In genomic region chr2:103566713-103567521, GRCm38 (mm10) we compare ENCODE assay signal across 8 mouse cellular contexts. TPM values are rescaled to one million over a fixed set of nuclear protein-coding genes. Genes with fewer than 3 reads are reported as not detected.
DNase-seq lines count a peak whose midpoint lies in the region; ATAC-seq and TF ChIP-seq lines count a peak whose summit lies in the region.

No protein-coding gene starts in this region.

- TF ChIP-seq POLR2A in embryonic fibroblast, embryonic 13.5 days (IDR thresholded peaks at IDR 0.05; ENCODE audit: low read depth, low read length) = no peak

- H3K4me1 ChIP-seq in embryonic fibroblast, embryonic 13.5 days (ENCODE audit: control insufficient read depth, insufficient read depth, low read length) = peaks cover 12% of the 10 kb centered on the region
- peaks cover 11 to 34% of the 10 kb centered on the region in 2 experiments for H3K4me1 ChIP-seq in heart, embryonic 14.5 days (ENCODE audit: control insufficient read depth in 2 of 2, insufficient read depth in 2 of 2, low read length in 2 of 2)
- H3K4me1 ChIP-seq in kidney, postnatal 0 days (replicated peaks; ENCODE audit: insufficient read depth, low read length) = peaks cover 33% of the 10 kb centered on the region; the same call in 1 of the 2 replicates
- H3K4me1 ChIP-seq in liver, embryonic 15.5 days (replicated peaks) = peaks cover 47% of the 10 kb centered on the region
- H3K4me1 ChIP-seq in neural tube, embryonic 12.5 days = peaks cover 40% of the 10 kb centered on the region

- no peak for TF ChIP-seq CTCF in embryonic fibroblast, embryonic 13.5 days (IDR thresholded peaks at IDR 0.05; ENCODE audit: borderline replicate concordance, insufficient read depth, low read length)
- no peak for TF ChIP-seq CTCF in kidney, postnatal 0 days (IDR thresholded peaks at IDR 0.05; ENCODE audit: low read depth)

- H3K4me2 ChIP-seq in heart, embryonic 14.5 days (ENCODE audit: low read length) = peak overlapping the region; percentile 93
- peak overlapping the region; percentile 99 for H3K4me2 ChIP-seq in kidney, postnatal 0 days (ENCODE audit: low read length)
- H3K4me2 ChIP-seq in liver, embryonic 15.5 days = peak overlapping the region; percentile 92
- peak overlapping the region; percentile 96 for H3K4me2 ChIP-seq in neural tube, embryonic 12.5 days (replicated peaks)

- WGBS in heart, embryonic 14.5 days = under 1% methylated on average over 79 of the region's 79 CpGs
- WGBS in kidney, postnatal 0 days = under 1% methylated on average over 79 of the region's 79 CpGs
- 2% methylated on average over 79 of the region's 79 CpGs for WGBS in liver, embryonic 15.5 days (ENCODE audit: insufficient replicate concordance)
- WGBS in neural tube, embryonic 12.5 days = 1% methylated on average over 79 of the region's 79 CpGs

- H3K9me3 ChIP-seq in heart, embryonic 14.5 days (ENCODE audit: control insufficient read depth, low read length) = no peaks in the 10 kb centered on the region
- H3K9me3 ChIP-seq in kidney, postnatal 0 days (replicated peaks; ENCODE audit: low read length) = no peaks in the 10 kb centered on the region
- H3K9me3 ChIP-seq in liver, embryonic 15.5 days (replicated peaks) = no peaks in the 10 kb centered on the region
- H3K9me3 ChIP-seq in neural tube, embryonic 12.5 days = no peaks in the 10 kb centered on the region

- H3K9ac ChIP-seq in heart, embryonic 14.5 days (ENCODE audit: low read length) = peak overlapping the region; percentile 92
- H3K9ac ChIP-seq in kidney, postnatal 0 days (ENCODE audit: low read depth, low read length) = peak overlapping the region; percentile 65
- peak overlapping the region; percentile 60 for H3K9ac ChIP-seq in liver, embryonic 15.5 days
- peak overlapping the region; percentile 73 for H3K9ac ChIP-seq in neural tube, embryonic 12.5 days

- H3K4me3 ChIP-seq in embryonic fibroblast, embryonic 13.5 days (ENCODE audit: insufficient read depth, low read length) = peak overlapping the region; percentile 76
- H3K4me3 ChIP-seq in heart, embryonic 14.5 days (ENCODE audit: control insufficient read depth in 1 of 2, insufficient read depth in 1 of 2, low read depth in 1 of 2, low read length in 2 of 2) = peak overlapping the region; percentile 66 to 81
- peak overlapping the region; percentile 62 for H3K4me3 ChIP-seq in kidney, postnatal 0 days (replicated peaks; ENCODE audit: low read depth, low read length)
- peak overlapping the region; percentile 67 for H3K4me3 ChIP-seq in liver, embryonic 15.5 days (replicated peaks)
- peak overlapping the region; percentile 67 for H3K4me3 ChIP-seq in neural tube, embryonic 12.5 days

- peak overlapping the region; percentile 68 for H3K27ac ChIP-seq in embryonic fibroblast, embryonic 13.5 days (ENCODE audit: insufficient read depth, low read length)
- peak overlapping the region; percentile 61 to 91 for H3K27ac ChIP-seq in heart, embryonic 14.5 days (replicated peaks in 1 of 2; ENCODE audit: control insufficient read depth in 1 of 2, insufficient read depth in 1 of 2, low read depth in 2 of 2, low read length in 2 of 2)
- H3K27ac ChIP-seq in kidney, postnatal 0 days = peak overlapping the region; percentile 81
- H3K27ac ChIP-seq in liver, embryonic 15.5 days (replicated peaks) = peak overlapping the region; percentile 79
- H3K27ac ChIP-seq in neural tube, embryonic 12.5 days = peak overlapping the region; percentile 32; the same call in 1 of the 2 replicates

- no peaks in the 10 kb centered on the region; the same call in 1 of the 2 replicates for H3K27me3 ChIP-seq in heart, embryonic 14.5 days (ENCODE audit: control insufficient read depth, insufficient read depth, low read length)
- H3K27me3 ChIP-seq in kidney, postnatal 0 days (ENCODE audit: insufficient read depth, low read length) = no peaks in the 10 kb centered on the region
- H3K27me3 ChIP-seq in liver, embryonic 15.5 days = peaks cover 88% of the 10 kb centered on the region
- H3K27me3 ChIP-seq in neural tube, embryonic 12.5 days (replicated peaks) = 0 out of 2 replicates have a peak, but pooled peaks cover 20% of the 10 kb centered on the region

- DNase-seq in B cell, adult 2 months = peak; percentile 57 to 64
- DNase-seq in adrenal gland, postnatal 36 days = peak; percentile 73 to 76
- DNase-seq in kidney, postnatal 0 days (ENCODE audit: low spot score) = peak; percentile 72
- DNase-seq in testis, postnatal 10 days (ENCODE audit: low spot score) = peak; percentile 78

- ATAC-seq in heart, embryonic 14.5 days (ENCODE audit: insufficient number of reproducible peaks, insufficient read depth, low FRiP score, low read depth) = peak; percentile 29; the same call in 1 of the 2 replicates
- ATAC-seq in kidney, postnatal 0 days (replicated peaks; ENCODE audit: low FRiP score, low read depth) = peak; percentile 46
- peak; percentile 4 for ATAC-seq in liver, embryonic 15.5 days (ENCODE audit: insufficient read depth)
- peak; percentile 25 for ATAC-seq in neural tube, embryonic 12.5 days (ENCODE audit: low FRiP score, low read depth)

- H3K36me3 ChIP-seq in heart, embryonic 14.5 days (ENCODE audit: control insufficient read depth, insufficient read depth, low read length) = no peaks in the 10 kb centered on the region
- no peaks in the 10 kb centered on the region for H3K36me3 ChIP-seq in kidney, postnatal 0 days (ENCODE audit: insufficient read depth, low read length)
- H3K36me3 ChIP-seq in liver, embryonic 15.5 days (replicated peaks) = no peaks in the 10 kb centered on the region
- no peaks in the 10 kb centered on the region for H3K36me3 ChIP-seq in neural tube, embryonic 12.5 days

RNA-seq across cellular contexts. Expression of gene Abtb2, which starts 0.8 kb away (rescaled TPM):
- 10 to 100 TPM; 33.4 to 51.6 TPM for total RNA-seq in adrenal gland, postnatal 36 days (2021)
- 3.9 and 4.4 TPM in 2 replicates for polyA plus RNA-seq in embryonic fibroblast, embryonic 13.5 days (2011; ENCODE audit: insufficient read length, low read depth, missing spikeins)
- 18.4 and 18.6 TPM in 2 replicates for polyA plus RNA-seq in heart, embryonic 14.5 days (2014; fragmentation: Nextera tagmentation; extraction: Ambion mirVana)
- 5.2 and 5.6 TPM in 2 replicates for polyA plus RNA-seq in kidney, postnatal 0 days (2015; fragmentation: Nextera tagmentation; extraction: Ambion mirVana)
- 2.9 and 3.4 TPM in 2 replicates for polyA plus RNA-seq in liver, embryonic 15.5 days (2015; fragmentation: Nextera tagmentation; extraction: Ambion mirVana)
- 17.5 and 19.1 TPM in 2 replicates for polyA plus RNA-seq in neural tube, embryonic 12.5 days (2016; fragmentation: Nextera tagmentation; extraction: Ambion mirVana)

Comparison
In these comparisons a context has a peak if more than half of its experiments do, and no peak if none do; other contexts are left out.
1. Peak in every context shown above with its lines: DNase-seq, ATAC-seq, H3K4me3 ChIP-seq and H3K27ac ChIP-seq.